Mouse (Mus musculus): ENCODE measurements around the gene Wfdc21. TPM values are rescaled to one million over a fixed set of nuclear protein-coding genes. Genes with fewer than 3 reads are reported as not detected.

Gene Wfdc21
- total RNA-seq, 2 experiments from 2014 or later = 2.1 TPM; not detected in 1

- ATAC-seq (replicated peaks; ENCODE audit: low FRiP score, low TSS enrichment, poor library complexity, severe bottlenecking) = no peak
Observed at GRCm38 (mm10) chr11:83747376-83748265, 881 bp downstream of the Wfdc21 start.

- ATAC-seq (replicated peaks; ENCODE audit: low FRiP score, low TSS enrichment, poor library complexity, severe bottlenecking) = peak; percentile 99
Observed at GRCm38 (mm10) chr11:83753581-83754181, 6.9 kb downstream of the Wfdc21 start, which contains the start of gene Heatr6. Gene Heatr6 (plus strand): TSS chr11:83753696.

GRCm38 (mm10) chr11:83754227-83754626 lies 7.5 kb downstream of the Wfdc21 start:
- no peak; the same call in 1 of the 2 replicates for ATAC-seq (replicated peaks; ENCODE audit: low FRiP score, low TSS enrichment, poor library complexity, severe bottlenecking)

GRCm38 (mm10) chr11:83767306-83767705 lies 20.6 kb downstream of the Wfdc21 start:
- ATAC-seq (replicated peaks; ENCODE audit: low FRiP score, low TSS enrichment, poor library complexity, severe bottlenecking) = no peak

- ATAC-seq (replicated peaks; ENCODE audit: low FRiP score, low TSS enrichment, poor library complexity, severe bottlenecking) = no peak
Observed at GRCm38 (mm10) chr11:83768976-83769375, 22.2 kb downstream of the Wfdc21 start.

GRCm38 (mm10) chr11:83771014-83771413 lies 24.3 kb downstream of the Wfdc21 start:
- no peak for ATAC-seq (replicated peaks; ENCODE audit: low FRiP score, low TSS enrichment, poor library complexity, severe bottlenecking)

GRCm38 (mm10) chr11:83772341-83772740 lies 25.6 kb downstream of the Wfdc21 start:
- no peak for ATAC-seq (replicated peaks; ENCODE audit: low FRiP score, low TSS enrichment, poor library complexity, severe bottlenecking)

- no peak for ATAC-seq (replicated peaks; ENCODE audit: low FRiP score, low TSS enrichment, poor library complexity, severe bottlenecking)
Observed at GRCm38 (mm10) chr11:83773691-83774090, 27.0 kb downstream of the Wfdc21 start.

- no peak for ATAC-seq (replicated peaks; ENCODE audit: low FRiP score, low TSS enrichment, poor library complexity, severe bottlenecking)
Observed at GRCm38 (mm10) chr11:83774324-83774723, 27.6 kb downstream of the Wfdc21 start.

GRCm38 (mm10) chr11:83776798-83777197 lies 30.1 kb downstream of the Wfdc21 start:
- no peak for ATAC-seq (replicated peaks; ENCODE audit: low FRiP score, low TSS enrichment, poor library complexity, severe bottlenecking)

- no peak for ATAC-seq (replicated peaks; ENCODE audit: low FRiP score, low TSS enrichment, poor library complexity, severe bottlenecking)
Observed at GRCm38 (mm10) chr11:83783931-83784600, 37.3 kb downstream of the Wfdc21 start.

- ATAC-seq (replicated peaks; ENCODE audit: low FRiP score, low TSS enrichment, poor library complexity, severe bottlenecking) = no peak
Observed at GRCm38 (mm10) chr11:83784661-83785060, 37.9 kb downstream of the Wfdc21 start.

- ATAC-seq (replicated peaks; ENCODE audit: low FRiP score, low TSS enrichment, poor library complexity, severe bottlenecking) = peak; percentile 75; the same call in 1 of the 2 replicates
Observed at GRCm38 (mm10) chr11:83785366-83785765, 38.6 kb downstream of the Wfdc21 start.

GRCm38 (mm10) chr11:83786835-83787234 lies 40.1 kb downstream of the Wfdc21 start:
- no peak for ATAC-seq (replicated peaks; ENCODE audit: low FRiP score, low TSS enrichment, poor library complexity, severe bottlenecking)

GRCm38 (mm10) chr11:83787401-83788021 lies 40.8 kb downstream of the Wfdc21 start:
- no peak for ATAC-seq (replicated peaks; ENCODE audit: low FRiP score, low TSS enrichment, poor library complexity, severe bottlenecking)

GRCm38 (mm10) chr11:83788331-83788730 lies 41.6 kb downstream of the Wfdc21 start:
- ATAC-seq (replicated peaks; ENCODE audit: low FRiP score, low TSS enrichment, poor library complexity, severe bottlenecking) = no peak

- no peak for ATAC-seq (replicated peaks; ENCODE audit: low FRiP score, low TSS enrichment, poor library complexity, severe bottlenecking)
Observed at GRCm38 (mm10) chr11:83789259-83789658, 42.5 kb downstream of the Wfdc21 start.

- ATAC-seq (replicated peaks; ENCODE audit: low FRiP score, low TSS enrichment, poor library complexity, severe bottlenecking) = no peak
Observed at GRCm38 (mm10) chr11:83791133-83791532, 44.4 kb downstream of the Wfdc21 start.

- no peak for ATAC-seq (replicated peaks; ENCODE audit: low FRiP score, low TSS enrichment, poor library complexity, severe bottlenecking)
Observed at GRCm38 (mm10) chr11:83792316-83792914, 45.7 kb downstream of the Wfdc21 start.
